8 mouse cellular contexts compared by ENCODE assay signal in genomic region chr8:104630981-104631663, GRCm38 (mm10). TPM values are rescaled to one million over a fixed set of nuclear protein-coding genes. Genes with fewer than 3 reads are reported as not detected.
DNase-seq lines count a peak whose midpoint lies in the region; ATAC-seq and TF ChIP-seq lines count a peak whose summit lies in the region.

TSS of gene Rrad (minus strand) at chr8:104631327.

- H3K9me3 ChIP-seq in embryonic facial prominence, embryonic 10.5 days = no peaks in the 10 kb centered on the region
- no peaks in the 10 kb centered on the region for H3K9me3 ChIP-seq in heart, embryonic 15.5 days (replicated peaks)

- peak within 1 kb of the TSS; percentile 65 for H3K4me2 ChIP-seq in heart, embryonic 15.5 days

- TF ChIP-seq CTCF in layer of hippocampus, adult 2 months (conservative IDR thresholded peaks at IDR 0.05) = no peak

- peaks cover 9% of the 10 kb centered on the region for H3K36me3 ChIP-seq in embryonic facial prominence, embryonic 10.5 days (replicated peaks)
- peaks cover 23% of the 10 kb centered on the region; the same call in 1 of the 2 replicates for H3K36me3 ChIP-seq in heart, embryonic 15.5 days

- ATAC-seq in heart, embryonic 15.5 days (replicated peaks; ENCODE audit: insufficient number of reproducible peaks, insufficient read depth, low FRiP score, low read depth) = peak; percentile 81
- peak; percentile 20 for ATAC-seq in megakaryocyte-erythroid progenitor cell, adult 5-6 weeks (replicated peaks; ENCODE audit: low FRiP score, low TSS enrichment, poor library complexity, severe bottlenecking)

- H3K27me3 ChIP-seq in embryonic facial prominence, embryonic 10.5 days (replicated peaks; ENCODE audit: low read depth, poor library complexity, severe bottlenecking) = peaks cover 47% of the 10 kb centered on the region
- no peaks in the 10 kb centered on the region for H3K27me3 ChIP-seq in heart, embryonic 15.5 days

- peak within 1 kb of the TSS; percentile 57 for H3K27ac ChIP-seq in layer of hippocampus, adult 2 months
- 0 out of 2 replicates have a peak within 1 kb of the TSS, but pooled peaks have one; percentile 24 for H3K27ac ChIP-seq in embryonic facial prominence, embryonic 10.5 days (replicated peaks)
- peak within 1 kb of the TSS; percentile 95 for H3K27ac ChIP-seq in heart, embryonic 15.5 days

- peak within 1 kb of the TSS; percentile 44 for H3K4me3 ChIP-seq in layer of hippocampus, adult 2 months
- peak within 1 kb of the TSS; percentile 57 for H3K4me3 ChIP-seq in embryonic facial prominence, embryonic 10.5 days
- H3K4me3 ChIP-seq in heart, embryonic 15.5 days = peak within 1 kb of the TSS; percentile 75

- H3K9ac ChIP-seq in heart, embryonic 15.5 days = peak within 1 kb of the TSS; percentile 82

- H3K4me1 ChIP-seq in embryonic facial prominence, embryonic 10.5 days = peaks cover 24% of the 10 kb centered on the region
- peaks cover 48% of the 10 kb centered on the region for H3K4me1 ChIP-seq in heart, embryonic 15.5 days (replicated peaks)

- under 1% methylated on average over 28 of the region's 28 CpGs for WGBS in embryonic facial prominence, embryonic 10.5 days
- WGBS in heart, embryonic 15.5 days = under 1% methylated on average over 25 of the region's 28 CpGs

- peak in 1 of 2 experiments; percentile 12 for DNase-seq in layer of hippocampus, adult 2 months (ENCODE audit: low spot score in 2 of 2)
- DNase-seq in layer of hippocampus, postnatal 14 days (ENCODE audit: low spot score in 2 of 2) = no peak
- DNase-seq in embryonic facial prominence, embryonic 10.5 days (ENCODE audit: low spot score) = peak; percentile 64
- peak; percentile 48 to 81 for DNase-seq in kidney, postnatal 25 days
- peak; percentile 48 to 69 for DNase-seq in spleen, postnatal 4 days (ENCODE audit: low spot score in 2 of 2)
- DNase-seq in cerebellum, adult 18-20 months = no peak

RNA-seq across cellular contexts. Expression of gene Rrad, which starts in this region (rescaled TPM):
- total RNA-seq in layer of hippocampus, adult 2 months (2021) = 1 to 10 TPM; 2.0 to 2.1 TPM
- 1 to 10 TPM; 2.1 to 3.3 TPM for total RNA-seq in layer of hippocampus, postnatal 14 days (2021)
- polyA plus RNA-seq in embryonic facial prominence, embryonic 10.5 days (2016; fragmentation: Nextera tagmentation; extraction: Ambion mirVana) = 0.92 and 1.3 TPM in 2 replicates
- 272 and 277 TPM in 2 replicates for polyA plus RNA-seq in heart, embryonic 15.5 days (2015; fragmentation: Nextera tagmentation; extraction: Ambion mirVana)
- total RNA-seq in megakaryocyte-erythroid progenitor cell, adult 5-6 weeks (2014; fragmentation: Nextera tagmentation) = 1.1 TPM in 1 of 2 replicates, not detected in the other
- 0.19 and 0.94 TPM in 2 replicates for total RNA-seq in megakaryocyte-erythroid progenitor cell, adult 5-6 weeks (2017)

Comparison
In these comparisons a context has a peak if more than half of its experiments do, and no peak if none do; other contexts are left out.
1. RNA of gene Rrad (polyA plus RNA-seq): 272 to 277 TPM in heart, embryonic 15.5 days; 0.92 to 1.3 TPM in embryonic facial prominence, embryonic 10.5 days; every median in the first group is over 100 times any median in the second.
2. DNase-seq: peak in embryonic facial prominence, embryonic 10.5 days (single experiment), kidney, postnatal 25 days (2 of 2) and spleen, postnatal 4 days (2 of 2); none in layer of hippocampus, postnatal 14 days (0 of 2) and cerebellum, adult 18-20 months (0 of 2).
3. H3K27ac ChIP-seq: peak in every context shown above with its lines; median percentile 95 in heart, embryonic 15.5 days; 57 in layer of hippocampus, adult 2 months; 24 in embryonic facial prominence, embryonic 10.5 days.
4. Peak in every context shown above with its lines, with median percentiles within 50 percentile points of each other: H3K4me3 ChIP-seq.